Mouse (Mus musculus) liver, embryonic 14.5 days (tissue): ENCODE data around the gene Ly6g.

ENCODE experiments used
- CTCF ChIP-seq: IDR thresholded peaks from 2 replicates; pipeline ENCODE4 v1.5.1; 2016; ENCODE audit warnings: antibody characterized with exemption, low read depth, control low read depth
- EP300 ChIP-seq: IDR thresholded peaks from 2 replicates; pipeline ENCODE4 v1.6.1; 2016; ENCODE audit warnings: antibody characterized with exemption, low read depth

- TF ChIP-seq CTCF = no peak
- no peak for TF ChIP-seq EP300
These were observed 2.0 kb upstream of the Ly6g start for GRCm38 (mm10) chr15:75153087-75153486.
